Mouse (Mus musculus) megakaryocyte, embryonic 14.5 days (primary cell): ENCODE results near the gene Serpina12.

Source experiments
- FLI1 ChIP-seq: IDR thresholded peaks from 2 replicates; pipeline ENCODE4 v1.6.1; 2012; ENCODE audit warnings: low read length, inconsistent platforms, mixed read lengths
- GATA1 ChIP-seq: IDR thresholded peaks from 3 replicates; pipeline ENCODE4 v1.6.1; 2012; ENCODE audit warnings: mixed read lengths, low read length, inconsistent platforms, borderline replicate concordance

DNA sequence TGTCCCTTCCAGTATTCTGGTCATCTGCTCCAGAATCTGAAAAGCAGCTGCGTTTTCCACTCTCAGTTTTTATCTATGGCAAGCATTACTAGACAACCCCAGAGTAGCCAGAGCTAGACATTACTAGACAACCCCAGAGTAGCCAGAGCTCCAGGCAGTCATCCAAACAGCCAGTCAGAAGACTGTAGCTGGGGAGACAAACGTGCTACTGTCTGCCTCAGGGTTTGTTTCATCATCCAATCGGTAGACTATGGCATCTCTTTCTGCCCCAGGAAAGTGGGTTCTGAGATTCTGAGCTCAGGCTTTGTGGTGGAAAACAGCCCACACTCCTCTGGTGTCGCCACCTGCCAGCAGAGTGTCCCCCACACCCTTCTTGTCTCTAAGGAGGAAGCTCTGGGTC lies 23.3 kb upstream of the Serpina12 start:
- no peak for TF ChIP-seq GATA1
- TF ChIP-seq FLI1: no peak
